Mouse (Mus musculus): Measurements from ENCODE around the gene Fam49a. TPM values are rescaled to one million over a fixed set of nuclear protein-coding genes. Genes with fewer than 3 reads are reported as not detected.
A peak's percentile ranks its signal among the peaks of the same experiment; 100 is the strongest.

Gene Fam49a
- polyA plus RNA-seq (2015; fragmentation: Nextera tagmentation; extraction: Ambion mirVana) = 27.9 and 28.5 TPM in 2 replicates

DNA sequence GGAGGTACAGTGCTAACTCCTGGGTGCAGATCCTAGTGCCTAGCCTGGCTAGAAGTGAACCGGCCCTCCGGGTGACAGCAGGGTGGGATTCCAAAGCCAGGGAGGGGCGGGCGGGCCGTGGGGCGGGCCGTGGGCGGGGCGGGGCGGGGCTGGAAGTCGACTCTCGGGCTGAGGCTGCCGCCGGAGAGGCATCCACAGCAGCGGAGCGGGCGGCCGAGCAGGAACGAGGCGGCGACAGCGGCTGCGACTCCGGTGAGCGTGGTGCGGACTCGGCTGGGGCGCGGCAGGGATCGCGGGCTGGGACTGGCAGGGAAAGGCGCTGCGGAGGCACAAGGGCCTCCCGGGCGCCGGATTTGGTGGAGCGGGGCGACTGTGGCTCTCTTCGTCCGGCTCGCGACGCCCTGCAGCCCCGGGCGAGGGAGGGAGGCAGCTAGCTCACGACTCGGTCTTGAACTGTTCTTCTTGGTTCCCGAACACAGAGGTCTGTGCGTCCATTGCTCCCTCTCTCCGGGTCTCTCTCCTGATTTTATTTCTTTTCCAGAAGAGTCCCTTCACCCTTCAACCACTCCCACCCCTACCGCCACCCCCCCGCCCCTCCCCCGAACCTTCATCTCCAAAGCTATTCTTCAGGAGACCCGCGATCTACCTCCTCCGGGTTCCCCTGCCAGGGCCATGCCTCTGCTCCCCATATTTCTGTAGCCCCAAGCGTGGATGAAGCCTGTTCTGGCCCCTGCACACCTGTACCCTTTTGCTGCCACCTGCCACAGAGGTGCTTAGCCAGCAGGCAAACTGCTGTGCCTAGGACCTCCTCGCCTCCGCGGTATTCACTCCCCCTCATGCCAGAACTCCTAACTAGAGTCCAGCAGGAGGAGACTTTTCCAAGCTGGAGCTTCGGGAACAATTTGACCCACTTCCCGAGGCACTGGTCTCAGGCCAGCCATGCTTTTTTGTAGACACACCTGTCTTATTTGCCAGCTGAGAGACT, at the start of gene Fam49a:
Fam49a (plus strand) TSS at position 153 of the 985 bp plus-strand sequence.
- peak; percentile 90 for ATAC-seq
- Histone ChIP-seq H3K36me3 (no peaks in the 10 kb centered on the region), H3K9me3 (no peaks in the 10 kb centered on the region), H3K9ac (replicated peaks) (peak within 1 kb of the TSS; percentile 94), H3K4me3 (replicated peaks) (peak within 1 kb of the TSS; percentile 71), H3K27ac (peak within 1 kb of the TSS; percentile 76), H3K4me2 (replicated peaks) (peak within 1 kb of the TSS; percentile 68), H3K4me1 (replicated peaks) (peaks cover 35% of the 10 kb centered on the region), H3K27me3 (no peaks in the 10 kb centered on the region)
- under 1% methylated on average over 47 of the region's 62 CpGs for WGBS

DNA sequence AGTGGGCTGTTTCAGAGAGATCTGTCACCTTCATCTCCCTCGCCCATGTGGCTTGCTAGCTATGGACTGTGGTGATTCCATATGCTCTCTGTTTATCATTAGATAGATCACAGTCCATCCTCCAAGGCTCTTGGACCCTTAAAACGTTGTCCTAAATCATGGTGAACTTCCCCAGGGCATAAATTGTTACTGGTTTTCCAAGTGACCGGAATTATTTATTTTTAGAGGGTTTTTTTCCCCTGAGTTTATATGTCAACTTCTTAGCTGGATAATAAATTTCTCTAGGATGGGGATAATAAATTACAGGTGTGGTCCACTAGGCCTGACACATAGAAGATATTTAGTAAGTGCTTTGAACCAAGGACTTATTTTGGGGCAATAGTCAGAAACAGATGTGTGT, 48.4 kb upstream of the Fam49a start:
- H3K4me3 ChIP-seq (replicated peaks) = no peak overlapping the region
- no peak overlapping the region for H3K9ac ChIP-seq (replicated peaks)
- no peaks in the 10 kb centered on the region for H3K36me3 ChIP-seq
- no peak overlapping the region for H3K27ac ChIP-seq
- no peaks in the 10 kb centered on the region for H3K9me3 ChIP-seq
- 78% methylated on average over 3 of the region's 3 CpGs for WGBS
- no peak overlapping the region for H3K4me2 ChIP-seq (replicated peaks)
- H3K27me3 ChIP-seq = no peaks in the 10 kb centered on the region
- no peak for ATAC-seq
- H3K4me1 ChIP-seq (replicated peaks) = no peaks in the 10 kb centered on the region

DNA sequence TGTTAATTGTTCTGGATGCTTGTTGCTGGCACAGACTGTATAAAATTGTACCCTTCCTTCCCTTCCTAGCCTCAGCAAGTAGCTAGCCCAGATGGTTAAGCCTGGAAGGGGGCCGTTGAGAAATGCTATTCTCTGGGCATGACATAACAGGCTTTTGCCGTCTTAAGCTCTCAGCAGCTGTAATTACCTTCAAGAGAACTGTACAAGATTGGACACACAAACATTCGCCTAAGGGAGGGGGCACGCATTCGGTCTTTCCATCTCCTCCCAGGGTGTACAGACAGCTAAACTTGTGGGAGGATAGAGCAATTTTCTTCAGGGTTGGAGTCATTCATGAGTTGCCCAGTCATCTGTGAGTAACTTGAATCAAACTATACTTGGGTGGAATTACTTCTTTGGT, 43.0 kb upstream of the Fam49a start:
- no peak for ATAC-seq
- Histone ChIP-seq H3K27ac (no peak overlapping the region), H3K9ac (replicated peaks) (no peak overlapping the region), H3K36me3 (no peaks in the 10 kb centered on the region), H3K9me3 (no peaks in the 10 kb centered on the region), H3K27me3 (no peaks in the 10 kb centered on the region), H3K4me3 (replicated peaks) (no peak overlapping the region), H3K4me1 (replicated peaks) (no peaks in the 10 kb centered on the region), H3K4me2 (replicated peaks) (no peak overlapping the region)
- 81% methylated on average over 5 of the region's 5 CpGs for WGBS

DNA sequence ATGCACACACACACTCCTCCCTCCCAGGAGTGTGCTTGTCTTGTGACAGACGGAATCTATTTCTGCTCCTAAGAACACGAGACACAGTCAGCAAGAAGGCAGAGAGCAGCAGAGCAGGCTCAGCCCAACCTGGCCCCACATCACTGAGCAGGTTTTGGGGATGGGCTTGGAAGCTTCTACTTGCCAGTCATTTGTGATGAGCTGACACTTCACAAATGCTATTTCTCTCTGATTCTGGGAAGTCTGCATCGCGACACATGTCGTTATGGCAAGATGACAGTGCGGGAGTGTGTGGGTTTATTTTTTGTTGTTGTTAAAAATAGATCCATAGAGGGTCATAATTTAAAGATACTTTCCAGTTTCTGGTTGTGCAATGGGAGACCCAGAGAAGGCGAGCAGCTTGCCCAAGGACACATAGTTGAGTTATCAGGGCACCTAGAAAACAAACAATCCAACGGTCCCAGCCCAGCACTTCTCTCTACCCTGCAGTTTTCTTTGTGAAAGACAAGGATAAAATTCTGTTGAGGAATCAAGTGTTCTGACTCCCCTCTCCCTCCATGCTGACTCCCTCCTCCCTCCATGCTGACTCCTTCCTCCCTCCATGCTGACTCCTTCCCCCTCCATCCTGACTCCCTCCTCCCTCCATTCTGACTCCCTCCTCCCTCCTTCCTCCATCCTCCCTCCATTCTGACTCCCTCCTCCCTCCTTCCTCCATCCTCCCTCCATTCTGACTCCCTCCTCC, 41.0 kb upstream of the Fam49a start:
- Histone ChIP-seq H3K27ac (no peak overlapping the region), H3K9ac (replicated peaks) (no peak overlapping the region), H3K9me3 (no peaks in the 10 kb centered on the region), H3K4me2 (replicated peaks) (no peak overlapping the region), H3K27me3 (no peaks in the 10 kb centered on the region), H3K4me1 (replicated peaks) (peaks cover 6% of the 10 kb centered on the region), H3K4me3 (replicated peaks) (no peak overlapping the region), H3K36me3 (no peaks in the 10 kb centered on the region)
- no peak for ATAC-seq
- WGBS = 82% methylated on average over 8 of the region's 8 CpGs

DNA sequence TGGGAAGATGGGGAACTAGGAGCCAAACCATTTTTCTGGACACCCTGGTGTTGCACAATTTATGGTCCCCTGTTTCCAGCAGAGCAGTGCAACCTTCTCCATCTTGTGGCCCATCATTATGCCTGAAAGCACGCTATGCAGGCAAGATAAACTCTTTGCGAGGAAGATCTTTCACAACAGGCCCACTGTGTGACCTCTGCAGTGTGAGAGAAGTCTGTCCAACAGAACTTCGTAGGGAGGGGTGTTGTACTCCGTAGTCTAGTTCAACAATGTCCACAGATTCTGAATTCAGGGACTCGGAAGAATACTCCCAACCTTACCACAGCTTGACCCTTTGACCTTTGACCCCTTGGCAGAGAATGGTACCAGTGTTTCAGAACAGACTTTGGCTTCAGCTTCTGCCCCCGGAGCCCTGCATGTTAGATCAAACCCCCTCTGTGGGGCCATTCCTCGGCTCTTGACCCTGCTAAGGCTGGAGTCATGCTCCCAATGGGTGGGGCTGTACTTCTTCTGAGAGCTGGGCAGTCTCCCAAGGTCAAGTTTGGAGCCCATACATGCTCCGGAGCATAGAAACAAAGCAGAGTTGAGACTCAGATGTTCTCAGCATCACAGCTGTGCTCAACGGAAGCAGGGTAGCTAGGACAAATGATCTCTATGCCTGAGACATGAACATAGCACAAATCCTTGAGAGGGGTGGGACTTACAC, 39.2 kb upstream of the Fam49a start:
- no peak overlapping the region for H3K9ac ChIP-seq (replicated peaks)
- H3K4me1 ChIP-seq (replicated peaks) = peaks cover 6% of the 10 kb centered on the region
- 70% methylated on average over 9 of the region's 9 CpGs for WGBS
- H3K9me3 ChIP-seq = no peaks in the 10 kb centered on the region
- H3K36me3 ChIP-seq = no peaks in the 10 kb centered on the region
- ATAC-seq = no peak
- no peak overlapping the region for H3K4me2 ChIP-seq (replicated peaks)
- H3K27me3 ChIP-seq = no peaks in the 10 kb centered on the region
- no peak overlapping the region for H3K4me3 ChIP-seq (replicated peaks)
- no peak overlapping the region for H3K27ac ChIP-seq

DNA sequence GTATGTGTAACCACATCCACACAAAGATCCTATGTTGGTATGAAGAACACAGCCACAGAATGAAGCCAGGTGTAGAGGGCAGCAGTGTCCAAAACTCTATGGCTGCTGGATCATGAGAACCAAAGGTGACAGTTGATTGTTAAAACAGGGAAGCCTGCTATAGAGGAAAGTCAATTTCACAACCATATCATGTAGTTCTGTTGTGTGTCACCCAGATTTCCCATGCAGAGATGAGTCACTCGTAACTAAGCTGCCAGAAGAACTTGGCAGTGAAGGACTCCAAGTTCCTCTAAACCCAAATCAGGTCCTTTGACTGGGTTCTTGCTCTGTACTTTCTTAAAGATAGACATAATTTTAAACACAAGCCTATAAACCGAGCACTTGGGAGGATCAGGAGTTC, 38.6 kb upstream of the Fam49a start:
- Histone ChIP-seq H3K9me3 (no peaks in the 10 kb centered on the region), H3K9ac (replicated peaks) (no peak overlapping the region), H3K27ac (no peak overlapping the region), H3K27me3 (no peaks in the 10 kb centered on the region), H3K4me1 (replicated peaks) (peaks cover 6% of the 10 kb centered on the region), H3K4me3 (replicated peaks) (no peak overlapping the region), H3K4me2 (replicated peaks) (no peak overlapping the region), H3K36me3 (no peaks in the 10 kb centered on the region)
- no peak for ATAC-seq
- WGBS = 86% methylated on average over 2 of the region's 2 CpGs

DNA sequence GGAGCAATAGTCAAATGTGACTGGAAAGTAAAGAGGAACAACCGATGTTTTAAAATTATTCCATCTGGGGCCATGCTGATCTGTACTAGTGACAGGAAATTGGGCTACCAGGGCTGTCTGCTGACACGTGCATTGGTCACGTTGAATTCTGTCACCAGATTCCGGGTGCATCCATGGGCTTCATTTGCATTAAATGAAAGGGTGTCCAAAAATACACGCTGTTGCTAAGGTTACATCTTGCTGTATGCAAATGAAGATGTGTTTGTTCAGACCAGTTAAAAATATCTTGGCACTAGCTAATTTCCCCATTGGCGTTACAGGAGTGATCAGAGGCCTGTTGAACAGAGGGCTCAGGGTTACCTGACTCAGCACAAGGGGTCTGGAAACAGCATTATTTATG, 36.2 kb upstream of the Fam49a start:
- no peak for ATAC-seq
- no peaks in the 10 kb centered on the region for H3K27me3 ChIP-seq
- no peak overlapping the region for H3K4me3 ChIP-seq (replicated peaks)
- no peak overlapping the region for H3K9ac ChIP-seq (replicated peaks)
- no peak overlapping the region for H3K27ac ChIP-seq
- peaks cover 6% of the 10 kb centered on the region for H3K4me1 ChIP-seq (replicated peaks)
- H3K36me3 ChIP-seq = no peaks in the 10 kb centered on the region
- no peaks in the 10 kb centered on the region for H3K9me3 ChIP-seq
- no peak overlapping the region for H3K4me2 ChIP-seq (replicated peaks)
- WGBS = 48% methylated on average over 6 of the region's 6 CpGs

DNA sequence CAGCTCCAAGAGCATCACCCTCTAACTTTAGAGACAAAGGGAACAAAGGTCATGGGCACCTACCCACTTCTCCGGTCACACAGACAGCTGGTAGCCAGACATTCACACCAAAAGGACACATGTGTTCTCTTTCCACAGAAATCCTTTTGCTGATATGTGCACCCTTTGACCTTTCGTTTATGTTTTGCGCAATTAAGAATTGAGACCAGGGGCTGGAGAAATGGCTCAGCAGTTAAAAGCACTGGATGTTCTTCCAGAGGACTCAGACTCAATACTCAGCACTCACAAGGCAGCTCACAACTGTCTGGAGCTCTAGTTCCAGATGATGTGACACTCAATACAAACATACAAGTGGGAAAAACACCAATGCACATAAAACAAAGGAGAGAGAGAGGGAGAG, 34.3 kb upstream of the Fam49a start:
- peaks cover 6% of the 10 kb centered on the region for H3K4me1 ChIP-seq (replicated peaks)

DNA sequence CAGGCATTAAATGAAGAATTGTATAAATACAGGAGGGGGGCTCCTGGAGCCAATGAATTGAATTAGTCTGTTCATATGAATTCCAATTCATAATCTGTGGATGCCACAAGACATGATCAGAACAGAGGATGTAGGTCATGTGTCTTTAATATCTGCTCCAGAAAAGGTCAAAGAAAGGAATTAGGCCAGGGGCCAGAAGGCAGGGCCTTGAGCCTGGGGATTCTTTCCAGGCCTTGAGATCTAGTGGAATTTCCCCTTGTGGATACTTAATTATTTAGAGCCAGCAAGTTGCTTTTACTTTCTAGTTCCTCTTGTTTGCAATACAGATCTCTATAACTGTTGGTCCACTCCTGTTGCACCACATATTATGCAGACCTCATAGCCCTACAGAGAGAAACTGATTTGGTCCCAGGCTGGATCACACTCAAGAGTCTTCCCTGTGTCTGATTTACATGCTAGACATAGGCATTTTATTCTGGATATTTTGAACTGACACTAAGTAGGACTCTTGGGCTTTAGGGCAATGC, 31.8 kb upstream of the Fam49a start:
- no peak for ATAC-seq

More for the DNA sequence above, 34.3 kb upstream of the Fam49a start:
- ATAC-seq = no peak
- Histone ChIP-seq H3K4me2 (replicated peaks) (no peak overlapping the region), H3K27me3 (no peaks in the 10 kb centered on the region), H3K36me3 (no peaks in the 10 kb centered on the region), H3K9ac (replicated peaks) (no peak overlapping the region), H3K9me3 (no peaks in the 10 kb centered on the region), H3K4me3 (replicated peaks) (no peak overlapping the region), H3K27ac (no peak overlapping the region)
- 91% methylated on average over 3 of the region's 3 CpGs for WGBS

DNA sequence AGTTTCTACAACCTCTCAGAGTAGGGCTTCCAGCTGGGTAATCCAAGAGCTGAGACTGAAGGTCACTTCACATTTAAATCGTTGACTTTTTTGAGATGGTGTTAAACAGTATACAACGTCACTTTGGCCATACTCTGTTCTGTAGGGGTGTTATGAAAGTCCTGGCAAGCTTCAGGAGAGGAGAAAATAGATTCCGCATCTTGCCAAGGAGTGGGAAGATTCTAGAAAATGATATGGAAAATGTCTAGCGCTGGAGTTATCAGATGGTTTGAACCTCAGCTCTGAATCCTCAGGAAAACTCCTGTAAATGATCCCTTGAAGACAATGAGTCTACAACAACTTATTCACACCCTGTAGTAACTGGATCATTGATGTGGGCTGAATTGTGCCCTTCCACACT, 29.8 kb upstream of the Fam49a start:
- H3K4me1 ChIP-seq (replicated peaks) = peaks cover 3% of the 10 kb centered on the region; the same call in 1 of the 2 replicates
- no peaks in the 10 kb centered on the region for H3K9me3 ChIP-seq
- 92% methylated on average over 4 of the region's 4 CpGs for WGBS
- H3K36me3 ChIP-seq = no peaks in the 10 kb centered on the region
- H3K4me2 ChIP-seq (replicated peaks) = no peak overlapping the region
- no peak for ATAC-seq
- H3K27ac ChIP-seq = no peak overlapping the region
- no peaks in the 10 kb centered on the region for H3K27me3 ChIP-seq
- no peak overlapping the region for H3K9ac ChIP-seq (replicated peaks)
- H3K4me3 ChIP-seq (replicated peaks) = no peak overlapping the region

More for the DNA sequence above, 31.8 kb upstream of the Fam49a start:
- Histone ChIP-seq H3K36me3 (no peaks in the 10 kb centered on the region), H3K4me3 (replicated peaks) (no peak overlapping the region), H3K9ac (replicated peaks) (no peak overlapping the region), H3K4me1 (replicated peaks) (peaks cover 6% of the 10 kb centered on the region), H3K27me3 (no peaks in the 10 kb centered on the region), H3K27ac (no peak overlapping the region), H3K4me2 (replicated peaks) (no peak overlapping the region), H3K9me3 (no peaks in the 10 kb centered on the region)

DNA sequence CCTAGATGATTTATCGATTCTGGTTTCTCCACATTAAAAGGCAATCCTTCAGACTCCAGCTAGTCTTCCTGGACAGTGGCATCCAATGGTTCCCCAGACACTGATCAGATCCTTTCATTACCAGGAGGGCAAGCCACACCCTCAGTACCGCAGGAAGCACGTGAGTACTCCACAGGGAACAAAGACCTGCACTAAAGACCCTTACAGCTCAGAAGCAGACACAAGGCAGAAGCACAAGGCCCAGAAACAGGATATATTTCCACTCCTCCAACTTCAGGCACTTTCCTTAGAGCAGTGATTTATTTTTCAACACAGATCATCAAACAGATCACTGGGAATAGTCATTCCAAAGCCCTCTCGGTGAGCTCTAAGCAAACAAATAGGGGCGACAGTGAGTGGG, 25.0 kb upstream of the Fam49a start:
- H3K4me3 ChIP-seq (replicated peaks) = no peak overlapping the region
- H3K27me3 ChIP-seq = no peaks in the 10 kb centered on the region
- H3K4me1 ChIP-seq (replicated peaks) = peaks cover 7% of the 10 kb centered on the region
- no peaks in the 10 kb centered on the region for H3K9me3 ChIP-seq
- no peaks in the 10 kb centered on the region for H3K36me3 ChIP-seq
- H3K27ac ChIP-seq = 0 out of 2 replicates have a peak overlapping the region, but pooled peaks have one; percentile 47
- ATAC-seq = peak; percentile 73
- H3K4me2 ChIP-seq (replicated peaks) = no peak overlapping the region
- 43% methylated on average over 5 of the region's 5 CpGs for WGBS
- H3K9ac ChIP-seq (replicated peaks) = no peak overlapping the region
